Mouse (Mus musculus): ENCODE data around the gene Fhod1.

- TF ChIP-seq TBP (IDR thresholded peaks at IDR 0.05; ENCODE audit: low read depth, low read length) (no peak), NELFE (IDR thresholded peaks at IDR 0.05; ENCODE audit: low read depth, low read length) (no peak), MEF2A (IDR thresholded peaks at IDR 0.05; ENCODE audit: extremely low read depth, insufficient replicate concordance, low read depth, low read length, poor library complexity, severe bottlenecking) (no peak), CTCF (IDR thresholded peaks at IDR 0.05 in 2 of 3, conservative IDR thresholded peaks at IDR 0.05 in 1 of 3; ENCODE audit: control insufficient read depth in 1 of 3, insufficient read depth in 1 of 3, low read depth in 2 of 3, low read length in 3 of 3, poor library complexity in 1 of 3, severe bottlenecking in 1 of 3) (no peak), ETS1 (IDR thresholded peaks at IDR 0.05; ENCODE audit: low read depth, low read length) (no peak), POLR2A (IDR thresholded peaks at IDR 0.05; ENCODE audit: control insufficient read depth in 1 of 2, insufficient read depth in 1 of 2, low read depth in 1 of 2, low read length in 2 of 2, poor library complexity in 1 of 2) (no peak), MAX (IDR thresholded peaks at IDR 0.05; ENCODE audit: low read length) (no peak), ZC3H11A (IDR thresholded peaks at IDR 0.05; ENCODE audit: low read depth, low read length) (no peak)
Measured at GRCm38 (mm10) chr8:105306146-105306691, 41.5 kb downstream of the Fhod1 start.
